In the genomic region with DNA sequence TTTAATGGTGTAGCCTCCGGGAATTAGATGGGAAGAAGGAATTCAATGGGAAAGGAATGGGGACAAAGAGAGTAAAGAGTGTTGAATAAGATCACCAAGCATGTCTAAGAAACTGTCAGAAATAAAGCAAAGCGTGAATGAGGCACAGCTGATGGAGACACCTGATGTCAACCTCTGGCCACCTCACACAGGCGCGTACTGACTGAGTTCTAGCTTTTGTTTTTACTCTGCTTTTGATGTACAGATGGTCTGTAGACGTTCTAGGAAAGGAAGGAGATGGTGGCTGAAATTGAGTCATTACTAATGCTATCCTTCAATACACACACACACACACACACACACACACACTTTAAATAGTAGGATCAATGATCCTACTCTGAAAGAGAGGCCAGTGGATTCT, we compare ENCODE assay signal across 28 mouse cellular contexts.
"Had no signal": no experiment of that assay in that cellular context is flagged by ENCODE, and none has a peak within 500 bp of the region (broad histone marks: within the 10 kb centered on the region; RNA-seq: fewer than 3 reads in every experiment).

No protein-coding gene starts in this region.

- H3K4me2 ChIP-seq: limb, embryonic 12.5 days; limb, embryonic 13.5 days; limb, embryonic 15.5 days; liver, embryonic 11.5 days; liver, embryonic 12.5 days; liver, embryonic 13.5 days; liver, embryonic 15.5 days; lung, embryonic 14.5 days; lung, embryonic 15.5 days; midbrain, embryonic 11.5 days; midbrain, embryonic 12.5 days; midbrain, embryonic 13.5 days; midbrain, embryonic 15.5 days; neural tube, embryonic 12.5 days had no signal

- H3K4me1 ChIP-seq: limb, embryonic 12.5 days; liver, embryonic 13.5 days; liver, embryonic 15.5 days; lung, embryonic 15.5 days; midbrain, embryonic 13.5 days; neural tube, embryonic 12.5 days had no signal

- H3K27me3 ChIP-seq: limb, embryonic 12.5 days; limb, embryonic 13.5 days; limb, embryonic 15.5 days; liver, embryonic 12.5 days; liver, embryonic 13.5 days; liver, embryonic 15.5 days; lung, embryonic 15.5 days; megakaryocyte, embryonic 14.5 days; midbrain, embryonic 12.5 days; midbrain, embryonic 13.5 days; midbrain, embryonic 15.5 days; neural tube, embryonic 12.5 days had no signal

- ATAC-seq: liver, embryonic 12.5 days; liver, postnatal 0 days; lung, postnatal 0 days; midbrain, embryonic 13.5 days; midbrain, embryonic 15.5 days; midbrain, embryonic 16.5 days had no signal

- H3K9ac ChIP-seq: limb, embryonic 12.5 days; limb, embryonic 13.5 days; limb, embryonic 15.5 days; liver, embryonic 12.5 days; liver, embryonic 13.5 days; liver, embryonic 14.5 days; liver, embryonic 15.5 days; liver, postnatal 0 days; lung, embryonic 14.5 days; lung, embryonic 15.5 days; midbrain, embryonic 12.5 days; midbrain, embryonic 13.5 days; midbrain, embryonic 15.5 days; neural tube, embryonic 12.5 days had no signal

- H3K27ac ChIP-seq: limb, embryonic 10.5 days; limb, embryonic 12.5 days; limb, embryonic 13.5 days; limb, embryonic 15.5 days; liver, embryonic 12.5 days; liver, embryonic 13.5 days; liver, embryonic 14.5 days; liver, embryonic 15.5 days; lung, embryonic 15.5 days; macrophage; midbrain, embryonic 10.5 days; midbrain, embryonic 12.5 days; midbrain, embryonic 13.5 days; midbrain, embryonic 15.5 days; neural tube, embryonic 12.5 days had no signal

- H3K9me3 ChIP-seq: limb, embryonic 10.5 days; limb, embryonic 12.5 days; limb, embryonic 13.5 days; limb, embryonic 15.5 days; liver, embryonic 12.5 days; liver, embryonic 13.5 days; liver, embryonic 15.5 days; lung, embryonic 15.5 days; megakaryocyte, embryonic 14.5 days; midbrain, embryonic 10.5 days; midbrain, embryonic 12.5 days; midbrain, embryonic 13.5 days; midbrain, embryonic 15.5 days; neural tube, embryonic 12.5 days had no signal

- H3K4me3 ChIP-seq: limb, embryonic 10.5 days; limb, embryonic 12.5 days; limb, embryonic 13.5 days; limb, embryonic 15.5 days; liver, embryonic 12.5 days; liver, embryonic 13.5 days; liver, embryonic 15.5 days; lung, embryonic 15.5 days; megakaryocyte, embryonic 14.5 days; midbrain, embryonic 10.5 days; midbrain, embryonic 12.5 days; midbrain, embryonic 13.5 days; midbrain, embryonic 15.5 days; myocyte; neural tube, embryonic 12.5 days had no signal

- DNase-seq: liver; liver, embryonic 13.5 days; liver, postnatal 0 days; lung, adult 2 months; lung, postnatal 14 days; lung, postnatal 36 days; lung, postnatal 4 days had no signal

- H3K36me3 ChIP-seq: limb, embryonic 10.5 days; limb, embryonic 12.5 days; limb, embryonic 13.5 days; limb, embryonic 15.5 days; liver, embryonic 12.5 days; liver, embryonic 13.5 days; liver, embryonic 15.5 days; lung, embryonic 15.5 days; midbrain, embryonic 12.5 days; midbrain, embryonic 13.5 days; midbrain, embryonic 15.5 days; neural tube, embryonic 12.5 days had no signal
